Mouse (Mus musculus): ENCODE data around the gene Stk26.

- no peak for TF ChIP-seq MAX (IDR thresholded peaks at IDR 0.05; ENCODE audit: low read length)
- TF ChIP-seq USF1 (IDR thresholded peaks at IDR 0.05; ENCODE audit: low read depth, low read length): no peak
- no peak for TF ChIP-seq MYC (IDR thresholded peaks at IDR 0.05; ENCODE audit: low read depth, low read length)
- TF ChIP-seq EP300 (IDR thresholded peaks at IDR 0.05; ENCODE audit: low read length): no peak
- TF ChIP-seq CTCF (conservative IDR thresholded peaks at IDR 0.05 in 1 of 2, IDR thresholded peaks at IDR 0.05 in 1 of 2; ENCODE audit: low read depth in 2 of 2, low read length in 2 of 2): no peak
- TF ChIP-seq MXI1 (IDR thresholded peaks at IDR 0.05; ENCODE audit: low read depth, low read length): no peak
- no peak for TF ChIP-seq POLR2A (IDR thresholded peaks at IDR 0.05; ENCODE audit: low read depth, low read length)
- TF ChIP-seq E2F4 (IDR thresholded peaks at IDR 0.05; ENCODE audit: insufficient replicate concordance, low read depth, low read length): no peak
- TF ChIP-seq JUN (IDR thresholded peaks at IDR 0.05; ENCODE audit: insufficient read depth, low read depth, low read length): no peak
- no peak for TF ChIP-seq USF2 (conservative IDR thresholded peaks at IDR 0.05; ENCODE audit: low read depth, low read length)
- no peak for TF ChIP-seq ZNF384 (IDR thresholded peaks at IDR 0.05; ENCODE audit: low read depth, low read length)
Measured at GRCm38 (mm10) chrX:50793005-50793680, 47.7 kb upstream of the Stk26 start.
